Mouse (Mus musculus) hindbrain, embryonic 16.5 days (tissue): ENCODE measurements around the gene Prpf19. TPM values are rescaled to one million over a fixed set of nuclear protein-coding genes. Genes with fewer than 3 reads are reported as not detected.

Source experiments
- polyA plus RNA-seq: library from polyadenylated mRNA; unstranded; fragments of >200 nt; fragmentation: Nextera tagmentation; extraction: Ambion mirVana; gene quantifications from 2 replicates; pipeline ENCODE4 v1.2.1, GENCODE M21; 2015

Prpf19 gene
- polyA plus RNA-seq, 1 experiment from 2014 or later: 35.0 TPM

Other genes starting within 250 kb of the Prpf19 start
- not detected in 2 replicates for gene Pga5, start 217.2 kb upstream of the Prpf19 start, polyA plus RNA-seq
- 27.7 and 35.0 TPM in 2 replicates for gene Vps37c, start 206.5 kb upstream of the Prpf19 start, polyA plus RNA-seq
- 0.09 and 0.28 TPM in 2 replicates for gene Cd5, start 156.2 kb upstream of the Prpf19 start, polyA plus RNA-seq
- gene Cd6, start 65.2 kb upstream of the Prpf19 start, polyA plus RNA-seq: not detected in 2 replicates
- gene Slc15a3, start 55.5 kb upstream of the Prpf19 start, polyA plus RNA-seq: 0.20 and 0.33 TPM in 2 replicates
- 180 and 196 TPM in 2 replicates for gene Tmem132a, start 25.3 kb upstream of the Prpf19 start, polyA plus RNA-seq
- 50.2 and 50.7 TPM in 2 replicates for gene Tmem109, start 13.2 kb upstream of the Prpf19 start, polyA plus RNA-seq
- 0.79 and 0.94 TPM in 2 replicates for gene Zp1, start 25.4 kb downstream of the Prpf19 start, polyA plus RNA-seq
- 0.19 and 0.20 TPM in 2 replicates for gene Ptgdr2, start 41.9 kb downstream of the Prpf19 start, polyA plus RNA-seq
- 12.9 and 14.8 TPM in 2 replicates for gene Ccdc86, start 54.0 kb downstream of the Prpf19 start, polyA plus RNA-seq
- not detected in 2 replicates for gene Ms4a10, start 79.4 kb downstream of the Prpf19 start, polyA plus RNA-seq
- not detected in 2 replicates for gene Ms4a15, start 98.0 kb downstream of the Prpf19 start, polyA plus RNA-seq
- not detected in 2 replicates for gene Ms4a18, start 122.8 kb downstream of the Prpf19 start, polyA plus RNA-seq
- gene Ms4a8a, start 185.9 kb downstream of the Prpf19 start, polyA plus RNA-seq: not detected in 2 replicates
- not detected in 2 replicates for gene 1700017D01Rik, start 235.6 kb downstream of the Prpf19 start, polyA plus RNA-seq